ENCODE assay signal across 15 mouse cellular contexts in the genomic region with DNA sequence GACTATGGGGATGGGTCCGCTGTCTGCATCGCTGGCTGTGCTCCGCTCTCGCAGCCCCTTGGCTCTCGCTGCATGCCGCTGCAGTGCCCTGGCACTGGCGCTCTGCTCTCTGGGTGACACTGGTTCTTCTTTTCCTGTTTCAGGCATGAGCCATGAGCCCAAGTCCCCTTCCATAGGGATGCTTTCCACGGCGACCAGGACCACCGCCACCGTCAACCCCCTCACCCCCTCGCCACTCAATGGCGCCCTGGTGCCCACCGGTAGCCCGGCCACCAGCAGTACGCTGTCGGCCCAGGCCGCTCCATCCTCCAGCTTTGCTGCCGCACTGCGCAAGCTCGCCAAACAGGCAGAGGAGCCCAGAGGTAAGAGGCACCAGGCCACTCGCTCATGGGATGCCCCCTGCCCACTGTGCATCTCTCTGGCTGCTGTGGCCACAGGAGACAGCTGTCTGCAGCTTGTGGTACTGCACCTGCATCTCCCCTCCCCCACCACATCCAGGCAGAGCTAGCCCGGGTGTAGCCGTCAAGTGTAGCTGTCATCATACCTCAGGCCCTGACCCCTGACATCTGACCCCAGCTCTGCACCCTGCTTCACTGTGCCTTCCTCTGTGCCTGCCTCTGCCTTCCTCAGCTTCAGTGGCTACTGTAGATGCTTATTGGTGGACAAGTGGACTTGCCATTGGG. TPM values are rescaled to one million over a fixed set of nuclear protein-coding genes. Genes with fewer than 3 reads are reported as not detected.
DNase-seq lines count a peak whose midpoint lies in the region; ATAC-seq and TF ChIP-seq lines count a peak whose summit lies in the region.
"Had no signal": no experiment of that assay in that cellular context is flagged by ENCODE, and none has a peak within 500 bp of the region (broad histone marks: within the 10 kb centered on the region; RNA-seq: fewer than 3 reads in every experiment).

No protein-coding gene starts in this region.

- H3K4me3 ChIP-seq in forebrain, postnatal 0 days (ENCODE audit: low read depth, low read length): no peak overlapping the region
- H3K4me3 ChIP-seq in forebrain, embryonic 15.5 days: no peak overlapping the region
- no peak overlapping the region for H3K4me3 ChIP-seq in liver, adult 2 months (ENCODE audit: insufficient read depth, low read depth, low read length)
- no peak overlapping the region for H3K4me3 ChIP-seq in liver, embryonic 11.5 days (ENCODE audit: low read depth, low read length)
- 0 out of 2 replicates have a peak overlapping the region, but pooled peaks have one; percentile 15 for H3K4me3 ChIP-seq in embryonic facial prominence, embryonic 10.5 days
- no peak overlapping the region for H3K4me3 ChIP-seq in thymus, adult 2 months (ENCODE audit: control insufficient read depth, insufficient read depth, low read length)
- H3K4me3 ChIP-seq: embryonic facial prominence, embryonic 15.5 days; hindbrain, embryonic 15.5 days; limb, embryonic 13.5 days had no signal

- no peak overlapping the region for H3K9ac ChIP-seq in forebrain, postnatal 0 days
- no peak overlapping the region for H3K9ac ChIP-seq in forebrain, embryonic 15.5 days (replicated peaks)
- H3K9ac ChIP-seq in liver, adult 2 months (ENCODE audit: low read depth, low read length): no peak overlapping the region
- H3K9ac ChIP-seq in liver, embryonic 11.5 days (ENCODE audit: low read depth, low read length): no peak overlapping the region
- H3K9ac ChIP-seq: embryonic facial prominence, embryonic 15.5 days; hindbrain, embryonic 15.5 days; limb, embryonic 13.5 days had no signal

- TF ChIP-seq CTCF in forebrain, postnatal 0 days (IDR thresholded peaks at IDR 0.05; ENCODE audit: low read depth): peak; percentile 40
- TF ChIP-seq CTCF in liver, adult 2 months (IDR thresholded peaks at IDR 0.05; ENCODE audit: low read depth, low read length): peak; percentile 14; the same call in 1 of the 2 replicates
- TF ChIP-seq CTCF in thymus, adult 2 months (IDR thresholded peaks at IDR 0.05; ENCODE audit: borderline replicate concordance, control insufficient read depth, extremely low read depth, insufficient read depth, low read length, poor library complexity): peak; percentile 70; the same call in 1 of the 2 replicates

- no peak overlapping the region for H3K27ac ChIP-seq in forebrain, postnatal 0 days (ENCODE audit: low read depth, low read length)
- H3K27ac ChIP-seq in forebrain, embryonic 15.5 days (replicated peaks): no peak overlapping the region
- no peak overlapping the region for H3K27ac ChIP-seq in liver, adult 2 months (replicated peaks; ENCODE audit: insufficient read depth, low read depth, low read length)
- H3K27ac ChIP-seq in liver, embryonic 11.5 days (ENCODE audit: low read depth, low read length): no peak overlapping the region
- peak overlapping the region; percentile 36; the same call in 1 of the 2 replicates for H3K27ac ChIP-seq in embryonic facial prominence, embryonic 10.5 days (replicated peaks)
- no peak overlapping the region for H3K27ac ChIP-seq in thymus, adult 2 months (ENCODE audit: control insufficient read depth, insufficient read depth, low read length)
- H3K27ac ChIP-seq: embryonic facial prominence, embryonic 15.5 days; hindbrain, embryonic 15.5 days; limb, embryonic 13.5 days; macrophage had no signal

- peaks cover 61% of the 10 kb centered on the region for H3K4me1 ChIP-seq in forebrain, postnatal 0 days (ENCODE audit: insufficient read depth)
- H3K4me1 ChIP-seq in forebrain, embryonic 15.5 days: peaks cover 98% of the 10 kb centered on the region
- no peaks in the 10 kb centered on the region for H3K4me1 ChIP-seq in liver, adult 2 months (ENCODE audit: control insufficient read depth, insufficient read depth, low read length)
- peaks cover 81% of the 10 kb centered on the region for H3K4me1 ChIP-seq in liver, embryonic 11.5 days (replicated peaks; ENCODE audit: control insufficient read depth, insufficient read depth, low read length)
- peaks cover 100% of the 10 kb centered on the region for H3K4me1 ChIP-seq in embryonic facial prominence, embryonic 10.5 days
- H3K4me1 ChIP-seq in thymus, adult 2 months (replicated peaks; ENCODE audit: control insufficient read depth, insufficient read depth, low read length): peaks cover 77% of the 10 kb centered on the region

- no peak overlapping the region for H3K4me2 ChIP-seq in forebrain, postnatal 0 days (ENCODE audit: low read depth)
- H3K4me2 ChIP-seq in forebrain, embryonic 15.5 days (replicated peaks): no peak overlapping the region
- H3K4me2 ChIP-seq in liver, embryonic 11.5 days: no peak overlapping the region
- H3K4me2 ChIP-seq: embryonic facial prominence, embryonic 15.5 days; hindbrain, embryonic 15.5 days; limb, embryonic 13.5 days had no signal

- peaks cover 73% of the 10 kb centered on the region for H3K79me2 ChIP-seq in liver, adult 2 months (ENCODE audit: control insufficient read depth, insufficient read depth, low read length)

- H3K9me3 ChIP-seq in forebrain, postnatal 0 days (ENCODE audit: low read length): no peaks in the 10 kb centered on the region
- H3K9me3 ChIP-seq in forebrain, embryonic 15.5 days: no peaks in the 10 kb centered on the region
- no peaks in the 10 kb centered on the region for H3K9me3 ChIP-seq in liver, embryonic 11.5 days (ENCODE audit: control insufficient read depth, low read length)
- no peaks in the 10 kb centered on the region for H3K9me3 ChIP-seq in embryonic facial prominence, embryonic 10.5 days
- H3K9me3 ChIP-seq: embryonic facial prominence, embryonic 15.5 days; hindbrain, embryonic 15.5 days; limb, embryonic 13.5 days had no signal

- H3K36me3 ChIP-seq in forebrain, postnatal 0 days (ENCODE audit: insufficient read depth): no peaks in the 10 kb centered on the region
- H3K36me3 ChIP-seq in forebrain, embryonic 15.5 days: no peaks in the 10 kb centered on the region
- no peaks in the 10 kb centered on the region for H3K36me3 ChIP-seq in liver, adult 2 months (ENCODE audit: control insufficient read depth, insufficient read depth, low read length)
- H3K36me3 ChIP-seq in liver, embryonic 11.5 days (ENCODE audit: control insufficient read depth, insufficient read depth, low read length): peaks cover 12% of the 10 kb centered on the region
- peaks cover 40% of the 10 kb centered on the region for H3K36me3 ChIP-seq in embryonic facial prominence, embryonic 10.5 days (replicated peaks)
- peaks cover 19% of the 10 kb centered on the region for H3K36me3 ChIP-seq in thymus, adult 2 months (ENCODE audit: control insufficient read depth, insufficient read depth, low read length)
- H3K36me3 ChIP-seq: hindbrain, embryonic 15.5 days had no signal

- DNase-seq in forebrain, postnatal 0 days: no peak
- no peak for DNase-seq in liver, adult 2 months (ENCODE audit: extremely low read depth, low read depth, low spot score)
- no peak for DNase-seq in liver, embryonic 11.5 days (ENCODE audit: low spot score)
- no peak for DNase-seq in embryonic facial prominence, embryonic 10.5 days (ENCODE audit: low spot score)
- DNase-seq in thymus, adult 2 months: peak; percentile 72
- DNase-seq in left cerebral cortex, adult 18-20 months (ENCODE audit: low spot score in 2 of 2): no peak
- no peak for DNase-seq in spleen, adult 12 weeks (ENCODE audit: low spot score)
- DNase-seq: cerebellum, postnatal 14 days; gastrocnemius, postnatal 14 days; kidney, postnatal 25 days had no signal

- no peak for ATAC-seq in forebrain, postnatal 0 days
- ATAC-seq in forebrain, embryonic 15.5 days (replicated peaks): no peak
- ATAC-seq in liver, embryonic 11.5 days (replicated peaks; ENCODE audit: low FRiP score): no peak

- 86% methylated on average over 24 of the region's 24 CpGs for WGBS in forebrain, postnatal 0 days
- WGBS in forebrain, embryonic 15.5 days: 87% methylated on average over 24 of the region's 24 CpGs
- WGBS in liver, adult 2 months: 90% methylated on average over 24 of the region's 24 CpGs
- 88% methylated on average over 24 of the region's 24 CpGs for WGBS in liver, embryonic 11.5 days
- WGBS in embryonic facial prominence, embryonic 10.5 days: 83% methylated on average over 24 of the region's 24 CpGs
- 84% methylated on average over 24 of the region's 24 CpGs for WGBS in thymus, adult 2 months

- no peaks in the 10 kb centered on the region for H3K27me3 ChIP-seq in forebrain, postnatal 0 days (ENCODE audit: insufficient read depth, low read length)
- H3K27me3 ChIP-seq in forebrain, embryonic 15.5 days: no peaks in the 10 kb centered on the region
- no peaks in the 10 kb centered on the region for H3K27me3 ChIP-seq in liver, adult 2 months (ENCODE audit: control insufficient read depth, insufficient read depth, low read length)
- no peaks in the 10 kb centered on the region for H3K27me3 ChIP-seq in liver, embryonic 11.5 days (replicated peaks; ENCODE audit: control insufficient read depth, insufficient read depth, low read length)
- H3K27me3 ChIP-seq in embryonic facial prominence, embryonic 10.5 days (replicated peaks; ENCODE audit: low read depth, poor library complexity, severe bottlenecking): no peaks in the 10 kb centered on the region
- H3K27me3 ChIP-seq in thymus, adult 2 months (ENCODE audit: control insufficient read depth, insufficient read depth, low read length): no peaks in the 10 kb centered on the region
- H3K27me3 ChIP-seq: embryonic facial prominence, embryonic 15.5 days; hindbrain, embryonic 15.5 days had no signal

- no peak for TF ChIP-seq POLR2A in liver, adult 2 months (IDR thresholded peaks at IDR 0.05; ENCODE audit: extremely low read depth, insufficient read depth, low read length)
- TF ChIP-seq POLR2A in thymus, adult 2 months (IDR thresholded peaks at IDR 0.05; ENCODE audit: control insufficient read depth, extremely low read depth, insufficient read depth, low read length, poor library complexity): no peak

RNA-seq across cellular contexts. Expression of a gene that starts 35.5 kb away (rescaled TPM):
- 2.6 and 5.3 TPM in 2 replicates for total RNA-seq in forebrain, postnatal 0 days (2014; rRNA removed)
- polyA plus RNA-seq in forebrain, postnatal 0 days (2015; fragmentation: Nextera tagmentation; extraction: Ambion mirVana): 9.6 and 10.7 TPM in 2 replicates
- polyA plus RNA-seq in forebrain, embryonic 15.5 days (2015; fragmentation: Nextera tagmentation; extraction: Ambion mirVana): 27.1 and 34.2 TPM in 2 replicates
- 0.37 and 2.3 TPM in 2 replicates for total RNA-seq in liver, adult 2 months (2014; rRNA removed)
- 1.9 TPM in 2 replicates for polyA plus RNA-seq in liver, adult 2 months (2012; rRNA removed)
- polyA plus RNA-seq in liver, embryonic 11.5 days (2014; fragmentation: Nextera tagmentation; extraction: Ambion mirVana): 125 and 127 TPM in 2 replicates
- 156 TPM in 2 replicates for polyA plus RNA-seq in embryonic facial prominence, embryonic 10.5 days (2016; fragmentation: Nextera tagmentation; extraction: Ambion mirVana)
- polyA plus RNA-seq in thymus, adult 2 months (2012; rRNA removed): 48.3 and 69.1 TPM in 2 replicates
- 1 to 10 TPM; 2.1 to 2.4 TPM for total RNA-seq in left cerebral cortex, adult 18-20 months (2021)

Comparison
In these comparisons a context has a peak if more than half of its experiments do, and no peak if none do; other contexts are left out.
1. CTCF ChIP-seq: peak in every context shown above with its lines; median percentile 70 in thymus, adult 2 months; 40 in forebrain, postnatal 0 days; 14 in liver, adult 2 months.